Mouse (Mus musculus) lung, adult 2 months (tissue): ENCODE measurements around the gene Ccdc71l.

Experiments used
- CTCF ChIP-seq: fragments of 200-500 bp; IDR thresholded peaks from 2 replicates; pipeline ENCODE4 v1.5.1; 2011; ENCODE audit warnings: mild to moderate bottlenecking, low read length, control low read depth; ENCODE audit not compliant: insufficient read depth
- POLR2A ChIP-seq: fragments of 200-500 bp; IDR thresholded peaks from 2 replicates; pipeline ENCODE4 v1.6.1; 2011; ENCODE audit warnings: low read depth, mild to moderate bottlenecking, control low read depth, low read length, borderline replicate concordance; ENCODE audit errors: extremely low read depth

DNA sequence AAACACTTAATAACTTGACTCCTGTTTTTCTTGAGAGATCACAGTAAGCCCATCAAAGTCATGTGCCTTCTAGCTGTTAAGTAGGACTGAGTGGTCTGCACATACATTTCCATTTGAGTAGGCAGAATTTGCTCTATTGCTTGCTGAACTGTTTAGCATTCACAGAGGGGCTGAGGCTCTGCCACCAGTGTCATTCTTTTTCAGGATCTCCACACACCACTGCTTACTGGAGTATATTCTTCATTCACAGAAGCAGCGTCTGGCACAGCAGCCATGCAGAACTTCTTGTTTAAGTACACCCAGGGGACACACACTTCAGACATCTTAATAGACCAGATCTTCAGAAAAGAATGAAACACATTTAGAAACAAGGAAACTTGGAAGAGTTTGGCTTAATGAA, 39.4 kb upstream of the Ccdc71l start:
- no peak for TF ChIP-seq CTCF
- no peak for TF ChIP-seq POLR2A
